Mouse (Mus musculus) thymus, postnatal 4 days (tissue): ENCODE measurements at regions not wholly inside any gene's neighbourhood (a gene's known extent, or its start where the extent isn't known, plus 50 kb on each side); places are given as distances from the start of the nearest gene placed in this dataset.
"Not testable (repeated sequence)": the region's sequence is repeated elsewhere in the genome, so short reads cannot be mapped to it uniquely, and the experiment has no call there.

ENCODE experiments used
- DNase-seq: peaks from one replicate; pipeline ENCODE4 v3.0.0; 2021

- DNase-seq: no peak
Measured at GRCm38 (mm10) chr3:111194541-111194940, 943.7 kb upstream of the Prmt6 start.

GRCm38 (mm10) chr3:111166698-111167097, 915.9 kb upstream of the Prmt6 start:
- no peak for DNase-seq

- DNase-seq: not testable (repeated sequence)
Measured at GRCm38 (mm10) chr3:111141196-111141595, 890.4 kb upstream of the Prmt6 start.

- DNase-seq: no peak
Measured at GRCm38 (mm10) chr3:111108982-111109381, 858.2 kb upstream of the Prmt6 start.

GRCm38 (mm10) chr3:111102646-111103045, 851.8 kb upstream of the Prmt6 start:
- no peak for DNase-seq

- DNase-seq: no peak
Measured at GRCm38 (mm10) chr3:111074311-111074710, 823.5 kb upstream of the Prmt6 start.

GRCm38 (mm10) chr3:111070301-111070700, 819.5 kb upstream of the Prmt6 start:
- no peak for DNase-seq

- no peak for DNase-seq
Measured at GRCm38 (mm10) chr3:111069843-111070242, 819.0 kb upstream of the Prmt6 start.

- peak; percentile 12 for DNase-seq
Measured at GRCm38 (mm10) chr3:111069156-111069555, 818.4 kb upstream of the Prmt6 start.

- DNase-seq: no peak
Measured at GRCm38 (mm10) chr3:111049638-111050037, 798.8 kb upstream of the Prmt6 start.
